Mouse (Mus musculus) thymus, postnatal 4 days (tissue): ENCODE measurements at regions not wholly inside any gene's neighbourhood (a gene's known extent, or its start where the extent isn't known, plus 50 kb on each side); places are given as distances from the start of the nearest gene placed in this dataset.
"Not testable (repeated sequence)": the region's sequence is repeated elsewhere in the genome, so short reads cannot be mapped to it uniquely, and the experiment has no call there.

ENCODE experiments used
- DNase-seq: peaks from one replicate; pipeline ENCODE4 v3.0.0; 2021

DNA sequence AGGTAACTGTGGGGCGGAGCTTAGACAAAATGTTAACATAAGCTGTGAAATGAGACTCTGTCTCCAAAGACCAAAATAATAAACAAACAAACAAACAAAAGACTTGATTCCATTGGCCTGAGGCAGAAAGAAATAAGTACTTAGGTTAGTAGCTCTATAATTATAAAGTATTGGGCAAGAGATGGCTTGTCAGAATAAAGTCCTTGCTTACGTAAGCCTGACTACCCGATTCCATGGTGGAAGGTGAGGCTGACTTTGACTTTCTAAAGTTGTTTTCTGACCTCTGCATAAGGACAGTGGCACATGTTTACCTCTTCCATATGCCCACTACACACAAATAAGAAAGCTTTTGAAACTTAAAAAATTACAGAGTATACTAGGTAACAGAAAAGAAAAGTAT, 120.3 kb upstream of the Trim24 start:
- no peak for DNase-seq

- DNase-seq: no peak
Observed at GRCm38 (mm10) chr6:37751701-37752100, 118.9 kb upstream of the Trim24 start.

GRCm38 (mm10) chr6:37761003-37761402, 109.6 kb upstream of the Trim24 start:
- not testable (repeated sequence) for DNase-seq

GRCm38 (mm10) chr6:37763036-37763435, 107.6 kb upstream of the Trim24 start:
- DNase-seq: no peak

- no peak for DNase-seq
Observed at GRCm38 (mm10) chr6:37767690-37768089, 102.9 kb upstream of the Trim24 start.

DNA sequence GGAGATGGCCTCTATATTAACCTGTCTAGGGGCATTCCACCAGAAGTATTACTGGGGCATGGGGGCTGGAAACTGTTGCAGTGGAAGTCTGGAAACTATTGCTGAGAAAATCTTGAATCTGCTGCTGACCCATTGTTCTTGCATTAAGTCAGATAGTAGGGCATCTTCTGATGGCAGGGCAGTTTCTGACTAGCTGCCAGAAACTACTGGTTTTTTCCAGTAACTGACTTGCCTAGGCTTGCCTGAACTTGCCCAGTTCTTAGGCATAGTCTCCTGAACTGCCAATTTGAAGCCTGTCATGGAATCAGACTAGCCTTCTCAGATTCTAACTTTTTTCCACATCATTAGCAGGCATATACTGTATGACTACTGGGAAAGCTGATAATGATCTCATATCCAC, 97.3 kb upstream of the Trim24 start:
- no peak for DNase-seq

GRCm38 (mm10) chr6:37775151-37775550, 95.5 kb upstream of the Trim24 start:
- no peak for DNase-seq

DNA sequence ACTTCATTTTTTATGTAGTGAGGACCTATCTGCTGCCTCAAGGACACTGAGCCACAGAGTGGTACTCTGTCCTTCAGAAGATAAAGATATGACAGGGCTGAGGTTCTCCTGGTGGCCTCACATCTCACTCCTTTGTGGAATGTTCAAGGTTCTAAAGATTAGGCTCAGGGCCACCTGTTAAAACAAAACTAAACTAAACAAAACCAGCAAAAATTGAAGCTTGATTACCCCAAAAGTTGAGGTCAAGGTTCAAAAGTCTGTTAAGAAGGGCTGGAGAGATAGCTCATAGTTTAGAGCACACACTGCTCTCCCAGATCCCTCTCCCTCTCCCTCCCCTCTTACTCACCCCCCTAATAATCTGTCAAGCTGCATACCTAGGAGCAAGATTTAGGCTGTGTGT, 90.7 kb upstream of the Trim24 start:
- no peak for DNase-seq

- DNase-seq: no peak
Observed at GRCm38 (mm10) chr6:37781894-37782293, 88.7 kb upstream of the Trim24 start.

DNA sequence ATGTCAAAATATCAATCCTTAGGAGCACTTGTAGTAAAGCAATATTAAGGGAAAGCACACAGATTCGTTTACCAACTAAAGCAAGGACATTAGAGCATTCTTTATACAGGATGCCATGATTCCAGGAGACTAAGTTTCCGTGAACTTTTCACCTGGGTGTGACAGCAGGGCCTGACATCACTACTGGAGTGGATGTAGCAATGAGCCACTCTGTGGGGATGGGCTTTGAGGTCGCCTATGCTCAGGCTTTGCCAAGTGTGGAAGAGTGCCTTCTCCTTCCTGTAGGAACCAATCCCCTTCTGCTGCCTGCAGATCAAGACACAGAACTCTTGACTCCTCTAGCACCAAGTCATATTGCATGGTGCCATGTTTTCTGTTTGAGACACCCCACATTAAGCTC, 85.3 kb upstream of the Trim24 start:
- not testable (repeated sequence) for DNase-seq

- DNase-seq: no peak
Observed at GRCm38 (mm10) chr6:37785741-37786140, 84.9 kb upstream of the Trim24 start.

GRCm38 (mm10) chr6:37787858-37788257, 82.8 kb upstream of the Trim24 start:
- not testable (repeated sequence) for DNase-seq

DNA sequence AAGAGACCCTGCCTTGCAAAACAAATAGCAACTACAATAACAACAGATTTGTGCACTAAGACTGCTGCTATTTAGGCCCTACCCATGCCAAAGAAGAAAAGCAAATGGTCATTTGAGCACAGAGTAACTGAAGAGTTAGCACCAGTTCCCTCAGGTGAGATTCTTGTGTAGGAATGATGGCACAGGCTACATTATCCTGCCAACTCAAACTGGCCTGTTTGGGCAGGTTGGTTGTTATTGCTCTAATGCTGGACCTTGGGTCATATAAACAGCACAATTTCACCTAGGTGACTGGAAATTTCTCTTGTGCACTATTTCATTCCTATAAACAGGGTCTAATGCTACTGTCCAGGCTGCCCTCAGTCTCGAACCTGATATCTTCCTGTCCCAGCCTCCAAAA, 79.7 kb upstream of the Trim24 start:
- no peak for DNase-seq

DNA sequence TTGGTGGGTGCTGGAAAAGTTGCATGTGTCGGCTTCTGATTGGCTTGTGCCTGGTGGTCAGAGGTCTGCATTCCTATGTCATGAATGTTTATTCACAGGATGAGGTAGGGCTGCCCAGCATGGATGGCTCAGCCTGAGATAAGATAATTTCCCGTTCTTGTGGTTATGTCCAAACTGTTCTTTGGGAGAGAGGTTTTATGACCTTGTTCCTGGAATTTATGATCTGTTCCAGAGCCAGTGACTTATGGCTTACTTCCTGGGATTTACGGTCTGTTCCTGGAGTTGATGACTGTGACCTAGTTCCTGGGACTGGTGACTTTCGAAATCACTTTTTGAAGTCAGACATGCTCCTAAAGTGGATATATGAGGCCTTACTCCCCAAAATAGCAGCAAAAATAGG, 76.4 kb upstream of the Trim24 start:
- no peak for DNase-seq

DNA sequence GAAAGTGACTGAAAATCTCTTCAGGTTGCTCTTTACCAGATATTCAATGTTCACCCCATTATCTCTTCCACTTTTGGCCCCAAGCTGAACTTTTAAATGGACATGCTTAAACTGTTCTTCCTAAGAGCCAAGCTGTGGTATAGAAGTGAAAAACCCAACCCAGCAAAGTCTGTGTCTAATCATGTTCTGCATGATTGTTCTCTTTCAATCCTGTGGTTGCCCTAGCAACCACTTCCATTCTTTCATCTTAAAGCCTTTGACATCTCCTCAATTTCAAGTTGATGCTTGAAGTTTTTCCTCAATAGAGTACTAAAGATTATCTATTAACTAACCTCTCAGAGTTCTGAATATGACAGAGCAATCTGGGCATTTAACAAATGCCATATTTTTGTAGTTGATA, 75.6 kb upstream of the Trim24 start:
- DNase-seq: no peak

GRCm38 (mm10) chr6:37803231-37803630, 67.4 kb upstream of the Trim24 start:
- DNase-seq: no peak

GRCm38 (mm10) chr6:37805896-37806295, 64.7 kb upstream of the Trim24 start:
- DNase-seq: not testable (repeated sequence)

DNA sequence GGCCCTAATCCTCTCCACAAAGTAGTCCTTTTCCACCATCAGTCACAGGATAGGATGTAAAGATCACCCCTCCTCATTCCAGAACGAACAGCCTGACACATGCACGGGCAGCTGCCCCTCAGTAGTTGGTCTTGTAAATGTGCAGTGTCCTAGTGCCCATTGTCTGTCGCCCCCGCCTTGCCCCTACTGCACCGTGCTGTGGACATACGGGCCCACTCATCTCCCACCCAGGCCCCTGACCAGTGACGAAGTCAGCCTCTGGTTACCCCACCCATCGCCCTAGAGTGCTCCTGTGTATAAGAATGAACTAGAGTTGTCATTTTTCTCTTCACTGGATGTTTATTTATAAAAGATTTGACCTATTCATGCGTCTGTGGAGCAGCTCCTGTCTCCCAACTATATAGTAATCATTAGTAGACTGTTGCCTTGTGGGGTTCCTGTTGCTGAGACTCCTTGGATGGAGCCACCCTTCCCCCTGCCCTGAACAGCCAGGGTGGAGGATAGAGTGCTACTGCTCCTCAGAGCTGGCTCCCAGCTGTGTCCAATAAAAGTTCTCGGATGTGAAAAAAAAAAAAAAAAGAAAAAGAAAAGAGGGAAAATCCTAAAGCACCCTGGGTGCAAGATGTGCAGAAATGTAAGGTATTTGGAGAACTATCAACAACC, 64.0 kb upstream of the Trim24 start:
- DNase-seq: not testable (repeated sequence)

DNA sequence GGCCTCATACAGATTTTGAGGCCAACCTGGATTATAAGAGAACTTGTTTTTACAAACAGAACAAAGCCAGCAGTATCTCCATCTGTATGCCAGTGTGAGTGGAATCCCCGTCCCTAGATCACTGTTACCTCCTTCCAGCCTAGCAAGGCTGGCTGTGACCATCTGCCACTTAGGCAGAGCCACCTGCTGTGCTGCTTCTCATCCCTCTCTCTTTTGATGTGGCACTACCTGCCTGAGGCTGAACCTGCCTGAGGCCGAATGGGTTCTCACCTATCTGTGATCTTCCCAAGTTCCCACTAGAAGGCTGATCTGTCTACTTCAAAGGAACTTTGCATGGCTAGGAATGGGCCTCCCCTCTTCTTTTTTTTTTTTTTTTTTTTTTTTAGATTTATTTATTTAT, 55.4 kb upstream of the Trim24 start:
- DNase-seq: peak; percentile 22
